Comparison of ENCODE assay signal across 18 mouse cellular contexts in the genomic region with DNA sequence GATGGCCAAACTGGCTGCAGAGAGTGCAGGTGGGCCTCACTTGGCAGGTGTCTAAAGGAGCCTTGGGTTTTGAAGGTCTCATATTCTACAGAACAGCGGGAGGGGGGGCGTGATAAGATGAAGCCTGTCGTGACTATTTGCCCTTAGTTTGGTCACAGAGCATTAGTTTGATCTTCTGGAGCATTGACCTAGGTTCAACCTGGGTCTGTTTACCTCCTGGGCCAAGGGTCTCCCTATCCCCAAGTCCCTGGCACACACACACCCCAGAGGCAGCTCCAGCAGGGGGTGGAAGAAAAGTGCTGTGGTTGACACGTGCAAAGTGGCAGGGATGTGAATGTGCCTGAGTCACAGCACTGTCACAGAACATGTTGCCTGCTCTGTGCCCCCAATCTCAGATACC. TPM values are rescaled to one million over a fixed set of nuclear protein-coding genes. Genes with fewer than 3 reads are reported as not detected.
DNase-seq lines count a peak whose midpoint lies in the region; ATAC-seq and TF ChIP-seq lines count a peak whose summit lies in the region.
"Had no signal": no experiment of that assay in that cellular context is flagged by ENCODE, and none has a peak within 500 bp of the region (broad histone marks: within the 10 kb centered on the region; RNA-seq: fewer than 3 reads in every experiment).

No protein-coding gene starts in this region.

- WGBS in forebrain, embryonic 14.5 days = 76% methylated on average over 4 of the region's 4 CpGs
- 74% methylated on average over 4 of the region's 4 CpGs for WGBS in hindbrain, embryonic 16.5 days
- 78% methylated on average over 4 of the region's 4 CpGs for WGBS in neural tube, embryonic 15.5 days
- 52% methylated on average over 4 of the region's 4 CpGs for WGBS in liver, embryonic 12.5 days (ENCODE audit: insufficient replicate concordance)

- H3K4me3 ChIP-seq in left cerebral cortex, adult 2 months = peak overlapping the region; percentile 63
- no peak overlapping the region for H3K4me3 ChIP-seq in forebrain, embryonic 14.5 days (ENCODE audit: low read depth, low read length)
- H3K4me3 ChIP-seq in hindbrain, embryonic 16.5 days (ENCODE audit: low read length) = no peak overlapping the region; the same call in 1 of the 2 replicates
- peak overlapping the region; percentile 96 for H3K4me3 ChIP-seq in neural tube, embryonic 15.5 days (replicated peaks)
- H3K4me3 ChIP-seq in liver, embryonic 12.5 days = no peak overlapping the region
- H3K4me3 ChIP-seq: megakaryocyte, embryonic 14.5 days had no signal

- H3K36me3 ChIP-seq in forebrain, embryonic 14.5 days (ENCODE audit: control insufficient read depth, insufficient read depth, low read length) = no peaks in the 10 kb centered on the region
- H3K36me3 ChIP-seq in hindbrain, embryonic 16.5 days (ENCODE audit: control insufficient read depth, insufficient read depth, low read length) = no peaks in the 10 kb centered on the region
- no peaks in the 10 kb centered on the region for H3K36me3 ChIP-seq in neural tube, embryonic 15.5 days
- no peaks in the 10 kb centered on the region for H3K36me3 ChIP-seq in liver, embryonic 12.5 days

- peak overlapping the region; percentile 86 for H3K4me2 ChIP-seq in forebrain, embryonic 14.5 days (ENCODE audit: low read length)
- peak overlapping the region; percentile 82 for H3K4me2 ChIP-seq in hindbrain, embryonic 16.5 days (ENCODE audit: low read length)
- peak overlapping the region; percentile 94 for H3K4me2 ChIP-seq in neural tube, embryonic 15.5 days
- no peak overlapping the region for H3K4me2 ChIP-seq in liver, embryonic 12.5 days

- H3K27ac ChIP-seq in left cerebral cortex, adult 2 months = peak overlapping the region; percentile 99
- no peak overlapping the region for H3K27ac ChIP-seq in forebrain, embryonic 14.5 days (ENCODE audit: low read depth, low read length)
- no peak overlapping the region for H3K27ac ChIP-seq in hindbrain, embryonic 16.5 days (ENCODE audit: low read depth, low read length)
- H3K27ac ChIP-seq in neural tube, embryonic 15.5 days (replicated peaks) = no peak overlapping the region
- no peak overlapping the region for H3K27ac ChIP-seq in liver, embryonic 12.5 days

- no peak for TF ChIP-seq CTCF in left cerebral cortex, adult 2 months (IDR thresholded peaks at IDR 0.05)

- intact Hi-C loops in left cerebral cortex, adult 2 months (cut with DNase I) = no loop called here
- intact Hi-C loops in left cerebral cortex, postnatal 36 days (cut with DNase I) = no loop called here
- intact Hi-C loops in heart, postnatal 36 days (cut with DNase I) = no loop called here

- no peak for DNase-seq in left cerebral cortex, adult 2 months (ENCODE audit: extremely low spot score in 1 of 2, low spot score in 2 of 2)
- DNase-seq in left cerebral cortex, postnatal 36 days (ENCODE audit: low spot score in 2 of 2) = no peak
- DNase-seq in forebrain, embryonic 14.5 days (ENCODE audit: low spot score) = no peak
- DNase-seq in heart, postnatal 36 days = no peak
- no peak for DNase-seq in gastrocnemius, adult 8-10 months (ENCODE audit: low spot score in 2 of 2)
- DNase-seq: adrenal gland, adult 2 months; kidney, adult 2 months had no signal

- no peaks in the 10 kb centered on the region for H3K27me3 ChIP-seq in forebrain, embryonic 14.5 days (replicated peaks; ENCODE audit: control insufficient read depth, insufficient read depth, low read length)
- H3K27me3 ChIP-seq in hindbrain, embryonic 16.5 days (replicated peaks; ENCODE audit: control insufficient read depth, insufficient read depth, low read length) = no peaks in the 10 kb centered on the region
- no peaks in the 10 kb centered on the region for H3K27me3 ChIP-seq in neural tube, embryonic 15.5 days (replicated peaks)
- H3K27me3 ChIP-seq in liver, embryonic 12.5 days (replicated peaks) = peaks cover 97% of the 10 kb centered on the region

- H3K4me1 ChIP-seq in forebrain, embryonic 14.5 days (ENCODE audit: control insufficient read depth, insufficient read depth, low read length) = peaks cover 16% of the 10 kb centered on the region
- H3K4me1 ChIP-seq in hindbrain, embryonic 16.5 days (ENCODE audit: control insufficient read depth, insufficient read depth, low read depth, low read length) = peaks cover 39% of the 10 kb centered on the region
- peaks cover 56% of the 10 kb centered on the region for H3K4me1 ChIP-seq in neural tube, embryonic 15.5 days
- H3K4me1 ChIP-seq in liver, embryonic 12.5 days = peaks cover 14% of the 10 kb centered on the region

- ATAC-seq in forebrain, embryonic 14.5 days = no peak
- ATAC-seq in hindbrain, embryonic 16.5 days = no peak
- ATAC-seq in neural tube, embryonic 15.5 days (ENCODE audit: low FRiP score) = no peak
- no peak for ATAC-seq in liver, embryonic 12.5 days

- H3K9ac ChIP-seq in forebrain, embryonic 14.5 days (ENCODE audit: low read length) = peak overlapping the region; percentile 95; the same call in 1 of the 2 replicates
- peak overlapping the region; percentile 90; the same call in 1 of the 2 replicates for H3K9ac ChIP-seq in hindbrain, embryonic 16.5 days (ENCODE audit: low read depth, low read length)
- no peak overlapping the region for H3K9ac ChIP-seq in neural tube, embryonic 15.5 days (replicated peaks)
- no peak overlapping the region for H3K9ac ChIP-seq in liver, embryonic 12.5 days

- H3K9me3 ChIP-seq in forebrain, embryonic 14.5 days (replicated peaks; ENCODE audit: control insufficient read depth, low read length) = no peaks in the 10 kb centered on the region
- H3K9me3 ChIP-seq in hindbrain, embryonic 16.5 days (ENCODE audit: control insufficient read depth, low read length) = no peaks in the 10 kb centered on the region
- H3K9me3 ChIP-seq in neural tube, embryonic 15.5 days (replicated peaks) = no peaks in the 10 kb centered on the region
- no peaks in the 10 kb centered on the region for H3K9me3 ChIP-seq in liver, embryonic 12.5 days (replicated peaks)
- H3K9me3 ChIP-seq: megakaryocyte, embryonic 14.5 days had no signal

RNA-seq across cellular contexts. Expression of a gene that starts 2.0 kb away (rescaled TPM):
- 100 to 1,000 TPM; 644 to 656 TPM for total RNA-seq in left cerebral cortex, adult 2 months (2021)
- total RNA-seq in left cerebral cortex, postnatal 36 days (2021) = 100 to 1,000 TPM; 668 to 710 TPM
- polyA plus RNA-seq in forebrain, embryonic 14.5 days (2014; fragmentation: Nextera tagmentation; extraction: Ambion mirVana) = 14.0 and 17.6 TPM in 2 replicates
- polyA plus RNA-seq in hindbrain, embryonic 16.5 days (2015; fragmentation: Nextera tagmentation; extraction: Ambion mirVana) = 38.1 and 43.0 TPM in 2 replicates
- polyA plus RNA-seq in neural tube, embryonic 15.5 days (2015; fragmentation: Nextera tagmentation; extraction: Ambion mirVana) = 31.3 and 40.9 TPM in 2 replicates
- polyA plus RNA-seq in liver, embryonic 12.5 days (2016; fragmentation: Nextera tagmentation; extraction: Ambion mirVana) = 0.18 and 0.33 TPM in 2 replicates
- total RNA-seq in heart, postnatal 36 days (2021) = 1 to 10 TPM; 1.2 to 1.5 TPM
- total RNA-seq in gastrocnemius, adult 8-10 months (2022) = 1 to 10 TPM in 1 of 4 experiments, under 1 TPM in 3; 0.27 to 1.0 (median 0.71) TPM
- total RNA-seq: hematopoietic stem cell, adult 5-6 weeks; liver, adult 2 months had no signal

RNA-seq across cellular contexts. Expression of a gene that starts 12.5 kb away (rescaled TPM):
- 10 to 100 TPM; 26.8 to 30.9 TPM for total RNA-seq in left cerebral cortex, adult 2 months (2021)
- total RNA-seq in left cerebral cortex, postnatal 36 days (2021) = 10 to 100 TPM; 23.9 to 26.5 TPM
- 33.3 and 37.4 TPM in 2 replicates for polyA plus RNA-seq in forebrain, embryonic 14.5 days (2014; fragmentation: Nextera tagmentation; extraction: Ambion mirVana)
- 29.7 and 32.7 TPM in 2 replicates for polyA plus RNA-seq in hindbrain, embryonic 16.5 days (2015; fragmentation: Nextera tagmentation; extraction: Ambion mirVana)
- polyA plus RNA-seq in neural tube, embryonic 15.5 days (2015; fragmentation: Nextera tagmentation; extraction: Ambion mirVana) = 26.5 and 29.9 TPM in 2 replicates
- 17.7 and 18.7 TPM in 2 replicates for polyA plus RNA-seq in liver, embryonic 12.5 days (2016; fragmentation: Nextera tagmentation; extraction: Ambion mirVana)
- 10 to 100 TPM; 10.5 to 11.4 TPM for total RNA-seq in heart, postnatal 36 days (2021)
- 10 to 100 TPM in 3 of 4 experiments, 1 to 10 TPM in 1; 9.8 to 13.2 (median 11.7) TPM for total RNA-seq in gastrocnemius, adult 8-10 months (2022)

RNA-seq across cellular contexts. Expression of a gene that starts 14.0 kb away (rescaled TPM):
- 10 to 100 TPM; 72.3 to 88.2 TPM for total RNA-seq in left cerebral cortex, adult 2 months (2021)
- total RNA-seq in left cerebral cortex, postnatal 36 days (2021) = 10 to 100 TPM; 80.7 to 96.2 TPM
- polyA plus RNA-seq in forebrain, embryonic 14.5 days (2014; fragmentation: Nextera tagmentation; extraction: Ambion mirVana) = 8.4 and 9.8 TPM in 2 replicates
- polyA plus RNA-seq in hindbrain, embryonic 16.5 days (2015; fragmentation: Nextera tagmentation; extraction: Ambion mirVana) = 79.4 and 88.8 TPM in 2 replicates
- 72.7 and 75.2 TPM in 2 replicates for polyA plus RNA-seq in neural tube, embryonic 15.5 days (2015; fragmentation: Nextera tagmentation; extraction: Ambion mirVana)
- 29.1 and 31.7 TPM in 2 replicates for polyA plus RNA-seq in liver, embryonic 12.5 days (2016; fragmentation: Nextera tagmentation; extraction: Ambion mirVana)
- total RNA-seq in heart, postnatal 36 days (2021) = 10 to 100 TPM; 64.3 to 72.0 TPM
- 10 to 100 TPM; 39.6 to 52.1 (median 46.8) TPM for total RNA-seq in gastrocnemius, adult 8-10 months (2022)

RNA-seq across cellular contexts. Expression of a gene that starts 15.4 kb away (rescaled TPM):
- total RNA-seq in left cerebral cortex, adult 2 months (2021) = 1 to 10 TPM in 1 of 2 experiments, not detected in 1; 1.4 TPM
- under 1 TPM in 1 of 2 experiments, not detected in 1; 0.52 TPM for total RNA-seq in left cerebral cortex, postnatal 36 days (2021)
- 0.57 and 0.88 TPM in 2 replicates for polyA plus RNA-seq in forebrain, embryonic 14.5 days (2014; fragmentation: Nextera tagmentation; extraction: Ambion mirVana)
- 1.6 and 2.2 TPM in 2 replicates for polyA plus RNA-seq in hindbrain, embryonic 16.5 days (2015; fragmentation: Nextera tagmentation; extraction: Ambion mirVana)
- polyA plus RNA-seq in neural tube, embryonic 15.5 days (2015; fragmentation: Nextera tagmentation; extraction: Ambion mirVana) = 3.1 TPM in 1 of 2 replicates, not detected in the other
- polyA plus RNA-seq in liver, embryonic 12.5 days (2016; fragmentation: Nextera tagmentation; extraction: Ambion mirVana) = not detected in 2 replicates
- total RNA-seq in heart, postnatal 36 days (2021) = under 1 TPM in 1 of 2 experiments, not detected in 1; 0.46 TPM
- 1 to 10 TPM in 1 of 4 experiments, not detected in 3; 1.2 TPM for total RNA-seq in gastrocnemius, adult 8-10 months (2022)
- total RNA-seq: ES-E14; hematopoietic stem cell, adult 5-6 weeks; left cerebral cortex, postnatal 14 days had no signal
- polyA plus RNA-seq: adrenal gland, adult 2 months; C2C12; lung, embryonic 16.5 days; testis, adult 2 months had no signal

RNA-seq across cellular contexts. Expression of a gene that starts 17.8 kb away (rescaled TPM):
- total RNA-seq in left cerebral cortex, adult 2 months (2021) = 10 to 100 TPM; 55.1 to 55.6 TPM
- 10 to 100 TPM; 54.1 to 58.7 TPM for total RNA-seq in left cerebral cortex, postnatal 36 days (2021)
- 56.6 and 56.9 TPM in 2 replicates for polyA plus RNA-seq in forebrain, embryonic 14.5 days (2014; fragmentation: Nextera tagmentation; extraction: Ambion mirVana)
- 51.0 and 55.4 TPM in 2 replicates for polyA plus RNA-seq in hindbrain, embryonic 16.5 days (2015; fragmentation: Nextera tagmentation; extraction: Ambion mirVana)
- 48.5 and 49.8 TPM in 2 replicates for polyA plus RNA-seq in neural tube, embryonic 15.5 days (2015; fragmentation: Nextera tagmentation; extraction: Ambion mirVana)
- 26.6 and 26.8 TPM in 2 replicates for polyA plus RNA-seq in liver, embryonic 12.5 days (2016; fragmentation: Nextera tagmentation; extraction: Ambion mirVana)
- total RNA-seq in heart, postnatal 36 days (2021) = 10 to 100 TPM; 30.8 to 35.3 TPM
- total RNA-seq in gastrocnemius, adult 8-10 months (2022) = 10 to 100 TPM; 11.0 to 13.0 (median 11.4) TPM

Comparison
In these comparisons a context has a peak if more than half of its experiments do, and no peak if none do; other contexts are left out.
1. H3K4me3 ChIP-seq: peak in left cerebral cortex, adult 2 months (single experiment) and neural tube, embryonic 15.5 days (single experiment); none in forebrain, embryonic 14.5 days (single experiment), hindbrain, embryonic 16.5 days (single experiment) and liver, embryonic 12.5 days (single experiment).
2. H3K9ac ChIP-seq: peak in forebrain, embryonic 14.5 days (single experiment) and hindbrain, embryonic 16.5 days (single experiment); none in neural tube, embryonic 15.5 days (single experiment) and liver, embryonic 12.5 days (single experiment).
3. RNA of a gene that starts 2.0 kb away (total RNA-seq): 668 to 710 TPM in left cerebral cortex, postnatal 36 days and 644 to 656 TPM in left cerebral cortex, adult 2 months; 1.2 to 1.5 TPM in heart, postnatal 36 days and 0.27 to 1.0 TPM in gastrocnemius, adult 8-10 months; every median in the first group is over 100 times any median in the second.